Mouse (Mus musculus): ENCODE data around the gene Cttn.

DNA sequence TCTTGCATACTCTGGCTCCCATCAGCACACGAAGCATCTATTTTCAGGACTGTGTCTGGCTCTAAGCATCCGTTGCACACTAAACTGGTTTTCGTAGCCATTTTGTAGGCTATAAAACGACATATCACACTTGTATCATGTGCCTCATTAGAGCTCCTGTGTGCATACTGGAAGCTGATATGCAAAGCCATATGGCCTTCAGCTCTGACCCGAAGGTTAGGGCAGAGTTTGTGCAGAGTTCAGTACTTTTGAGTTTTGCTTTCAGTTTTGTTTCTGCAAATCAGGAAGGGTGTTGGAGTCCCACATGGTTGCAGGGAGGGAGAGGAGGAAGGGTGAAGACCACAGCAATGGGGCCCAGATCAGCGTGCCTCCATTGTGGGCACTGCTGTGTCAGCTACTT is 79.1 kb downstream of the Cttn start:
- TF ChIP-seq POLR2A (IDR thresholded peaks at IDR 0.05; ENCODE audit: low read depth, low read length) (no peak), CTCF (conservative IDR thresholded peaks at IDR 0.05; ENCODE audit: insufficient read depth, insufficient read length, low read depth, low read length) (no peak)
